Mouse (Mus musculus): Measurements from ENCODE around the gene Igdcc4. TPM values are rescaled to one million over a fixed set of nuclear protein-coding genes. Genes with fewer than 3 reads are reported as not detected.
"Not testable (repeated sequence)": the region's sequence is repeated elsewhere in the genome, so short reads cannot be mapped to it uniquely, and the experiment has no call there.

The Igdcc4 gene
- 15.1 and 17.8 TPM in 2 replicates for polyA plus RNA-seq (2015; fragmentation: Nextera tagmentation; extraction: Ambion mirVana)

DNA sequence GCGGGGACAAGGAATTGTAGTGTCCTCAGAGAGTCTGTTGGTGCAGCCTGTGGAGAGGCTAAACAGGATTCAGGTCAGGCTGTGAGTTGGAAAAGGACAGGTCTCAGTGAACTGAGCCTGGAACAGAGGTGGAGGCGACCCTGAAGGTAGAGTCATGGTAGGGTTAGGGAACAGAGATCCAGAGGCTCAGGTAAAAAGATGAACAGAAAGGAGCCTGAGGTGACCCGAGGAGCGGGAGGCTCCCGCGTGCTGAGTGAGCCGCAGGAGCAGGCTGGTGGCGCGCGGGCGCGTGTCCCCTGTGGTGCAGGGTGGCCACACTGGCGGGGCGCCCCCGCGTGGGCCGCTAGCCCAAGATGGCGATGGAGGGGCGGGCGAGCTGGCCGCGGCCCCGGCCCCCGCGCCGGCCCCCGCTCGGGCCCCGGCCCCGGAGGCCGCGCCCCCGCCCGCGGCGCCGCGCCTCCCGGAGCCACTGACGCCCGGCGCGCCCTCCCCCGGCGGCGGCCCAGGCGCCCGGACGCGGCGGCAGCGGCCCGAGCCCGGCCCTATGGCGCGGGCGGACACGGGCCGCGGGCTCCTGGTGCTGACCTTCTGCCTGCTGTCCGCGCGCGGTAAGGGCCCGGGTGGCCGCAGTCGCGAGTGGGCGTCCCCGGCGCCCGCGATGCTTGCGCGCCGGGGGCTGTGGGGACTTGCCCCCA is at the start of gene Igdcc4:
Gene Igdcc4 (plus strand): TSS at position 496 of the 695 bp plus-strand sequence.
- H3K27me3 ChIP-seq (replicated peaks), result no peaks in the 10 kb centered on the region
- peak; percentile 34; the same call in 1 of the 2 replicates for ATAC-seq (ENCODE audit: low FRiP score)
- peak within 1 kb of the TSS; percentile 63 for H3K4me3 ChIP-seq (replicated peaks)
- H3K9ac ChIP-seq (replicated peaks), result peak within 1 kb of the TSS; percentile 64
- 2% methylated on average over 32 of the region's 76 CpGs for WGBS
- H3K4me2 ChIP-seq, result peak within 1 kb of the TSS; percentile 96
- no peaks in the 10 kb centered on the region for H3K36me3 ChIP-seq
- H3K4me1 ChIP-seq, result peaks cover 29% of the 10 kb centered on the region
- H3K27ac ChIP-seq (replicated peaks), result peak within 1 kb of the TSS; percentile 82
- no peaks in the 10 kb centered on the region for H3K9me3 ChIP-seq (replicated peaks)

DNA sequence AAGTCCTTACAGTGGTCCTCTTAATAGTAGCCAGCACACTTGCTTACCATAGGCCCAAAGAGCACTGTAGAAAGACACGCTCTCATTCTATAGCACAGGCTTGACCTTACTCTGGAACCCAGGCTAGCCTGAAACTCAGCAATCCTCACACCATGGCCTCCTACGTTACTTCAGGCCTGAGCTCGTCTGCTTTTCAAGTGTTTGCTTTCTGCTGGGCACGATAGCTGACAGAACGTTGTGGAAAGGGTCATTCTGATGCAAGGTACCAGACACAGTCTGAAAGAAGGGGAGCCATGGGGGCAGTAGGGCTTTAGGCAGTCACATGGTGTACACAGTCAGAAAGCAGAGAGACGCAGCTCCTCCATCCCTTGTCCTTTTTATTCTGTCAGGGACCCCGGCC is 37.0 kb upstream of the Igdcc4 start:
- Histone ChIP-seq H3K27ac (replicated peaks) (no peak overlapping the region), H3K9me3 (replicated peaks) (no peaks in the 10 kb centered on the region), H3K9ac (replicated peaks) (no peak overlapping the region), H3K4me1 (no peaks in the 10 kb centered on the region), H3K4me2 (no peak overlapping the region), H3K36me3 (peaks cover 74% of the 10 kb centered on the region), H3K4me3 (replicated peaks) (no peak overlapping the region), H3K27me3 (replicated peaks) (no peaks in the 10 kb centered on the region)
- 91% methylated on average over 7 of the region's 7 CpGs for WGBS
- ATAC-seq (ENCODE audit: low FRiP score), result no peak

DNA sequence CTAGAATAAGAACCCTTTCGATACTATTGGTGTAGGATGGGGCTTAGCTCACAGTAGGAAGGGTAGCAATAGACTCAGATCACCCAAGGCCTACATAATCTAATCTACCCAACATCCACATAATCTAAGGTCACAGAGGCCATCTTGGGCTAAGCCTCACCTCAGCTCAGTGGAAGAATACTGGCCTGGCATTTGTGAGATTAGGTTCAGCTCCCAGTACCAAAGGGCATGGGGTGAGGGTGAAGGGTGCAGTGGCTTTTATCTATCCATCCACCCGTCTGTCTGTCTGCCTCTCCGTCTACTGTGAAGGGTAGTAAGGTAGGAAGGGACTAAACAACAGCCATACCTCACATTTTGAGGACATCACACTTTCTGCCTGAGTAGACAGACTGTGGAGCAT is 30.7 kb upstream of the Igdcc4 start:
- H3K36me3 ChIP-seq, result peaks cover 73% of the 10 kb centered on the region
- H3K4me2 ChIP-seq, result no peak overlapping the region
- no peaks in the 10 kb centered on the region for H3K9me3 ChIP-seq (replicated peaks)
- no peak overlapping the region for H3K27ac ChIP-seq (replicated peaks)
- no peak overlapping the region for H3K9ac ChIP-seq (replicated peaks)
- ATAC-seq (ENCODE audit: low FRiP score), result no peak
- H3K4me1 ChIP-seq, result no peaks in the 10 kb centered on the region; the same call in 1 of the 2 replicates
- 93% methylated on average over 3 of the region's 3 CpGs for WGBS
- H3K27me3 ChIP-seq (replicated peaks), result no peaks in the 10 kb centered on the region
- no peak overlapping the region for H3K4me3 ChIP-seq (replicated peaks)

DNA sequence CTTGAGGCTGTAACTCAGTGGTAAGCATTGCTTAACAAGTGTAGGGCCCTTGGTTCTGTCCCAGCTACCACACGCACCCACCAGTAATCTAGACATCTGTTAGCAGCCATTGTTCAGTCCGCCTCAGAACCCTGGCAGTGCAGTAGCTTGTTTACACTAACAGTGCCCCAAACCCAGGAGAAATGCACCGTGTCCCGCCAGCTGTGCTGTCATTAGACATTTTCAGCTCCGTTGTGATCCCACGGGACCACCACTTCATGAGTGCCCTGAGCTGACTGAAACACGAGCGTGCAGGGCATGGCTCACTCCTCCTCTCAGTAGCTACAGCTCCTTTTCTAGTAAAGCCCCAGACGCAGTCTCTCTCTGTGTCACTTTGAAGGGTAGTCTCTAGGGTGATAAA is 27.7 kb upstream of the Igdcc4 start:
- ATAC-seq (ENCODE audit: low FRiP score), result no peak
- Histone ChIP-seq H3K36me3 (peaks cover 77% of the 10 kb centered on the region), H3K9ac (replicated peaks) (no peak overlapping the region), H3K9me3 (replicated peaks) (no peaks in the 10 kb centered on the region), H3K27ac (replicated peaks) (no peak overlapping the region), H3K4me2 (no peak overlapping the region), H3K4me1 (no peaks in the 10 kb centered on the region; the same call in 1 of the 2 replicates), H3K4me3 (replicated peaks) (no peak overlapping the region), H3K27me3 (replicated peaks) (no peaks in the 10 kb centered on the region)
- 50% methylated on average over 9 of the region's 9 CpGs for WGBS

GRCm38 (mm10) chr9:65074251-65074650 is 27.0 kb upstream of the Igdcc4 start:
- H3K27ac ChIP-seq (replicated peaks), result no peak overlapping the region
- H3K36me3 ChIP-seq, result peaks cover 77% of the 10 kb centered on the region
- H3K4me3 ChIP-seq (replicated peaks), result no peak overlapping the region
- no peak overlapping the region for H3K9ac ChIP-seq (replicated peaks)
- no peaks in the 10 kb centered on the region for H3K27me3 ChIP-seq (replicated peaks)
- no peak for ATAC-seq (ENCODE audit: low FRiP score)
- H3K4me2 ChIP-seq, result no peak overlapping the region
- WGBS, result 89% methylated on average over 15 of the region's 15 CpGs
- no peaks in the 10 kb centered on the region for H3K9me3 ChIP-seq (replicated peaks)
- no peaks in the 10 kb centered on the region; the same call in 1 of the 2 replicates for H3K4me1 ChIP-seq

DNA sequence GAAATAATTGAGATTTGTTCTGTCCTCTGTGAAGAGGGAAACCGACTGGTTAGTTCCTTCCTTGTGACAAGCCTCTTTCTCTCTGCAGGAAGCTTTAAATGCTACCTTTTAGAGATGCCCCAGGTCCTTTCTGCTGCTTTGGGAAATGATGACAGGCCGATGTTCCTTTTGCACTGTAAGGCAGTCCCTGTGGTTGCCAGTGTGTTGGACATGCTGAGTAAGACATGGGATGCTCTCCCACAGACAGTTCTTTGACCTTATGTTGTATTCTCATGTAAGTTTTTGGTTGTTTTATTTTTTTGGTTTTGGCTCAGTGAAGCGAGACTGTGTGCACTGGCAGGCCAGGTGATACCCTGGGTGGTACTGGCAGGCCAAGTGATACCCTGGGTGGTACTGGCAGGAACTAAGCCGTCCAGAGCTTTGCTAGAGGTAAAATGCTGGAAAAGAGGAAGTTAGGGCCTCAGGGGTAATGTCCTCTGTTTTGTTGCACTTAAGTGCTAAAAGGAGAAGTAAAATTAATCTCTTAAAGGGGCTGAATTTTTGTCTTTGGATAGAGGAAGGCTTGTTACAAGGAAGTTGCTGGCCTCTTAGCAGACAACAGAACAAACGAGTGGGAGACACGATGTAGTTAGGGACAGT is 26.3 kb upstream of the Igdcc4 start:
- H3K27ac ChIP-seq (replicated peaks), result no peak overlapping the region
- no peaks in the 10 kb centered on the region for H3K27me3 ChIP-seq (replicated peaks)
- WGBS, result 91% methylated on average over 6 of the region's 6 CpGs
- no peaks in the 10 kb centered on the region; the same call in 1 of the 2 replicates for H3K4me1 ChIP-seq
- no peak for ATAC-seq (ENCODE audit: low FRiP score)
- no peak overlapping the region for H3K9ac ChIP-seq (replicated peaks)
- no peaks in the 10 kb centered on the region for H3K9me3 ChIP-seq (replicated peaks)
- peaks cover 77% of the 10 kb centered on the region for H3K36me3 ChIP-seq
- H3K4me3 ChIP-seq (replicated peaks), result no peak overlapping the region
- no peak overlapping the region for H3K4me2 ChIP-seq

- peaks cover 75% of the 10 kb centered on the region for H3K36me3 ChIP-seq
- H3K4me2 ChIP-seq, result no peak overlapping the region
- 93% methylated on average over 5 of the region's 5 CpGs for WGBS
- H3K4me3 ChIP-seq (replicated peaks), result no peak overlapping the region
- no peak for ATAC-seq (ENCODE audit: low FRiP score)
- H3K27ac ChIP-seq (replicated peaks), result no peak overlapping the region
- H3K9ac ChIP-seq (replicated peaks), result no peak overlapping the region
- no peaks in the 10 kb centered on the region for H3K9me3 ChIP-seq (replicated peaks)
- no peaks in the 10 kb centered on the region; the same call in 1 of the 2 replicates for H3K4me1 ChIP-seq
- H3K27me3 ChIP-seq (replicated peaks), result no peaks in the 10 kb centered on the region
These were observed 23.8 kb upstream of the Igdcc4 start for GRCm38 (mm10) chr9:65077536-65077935.

DNA sequence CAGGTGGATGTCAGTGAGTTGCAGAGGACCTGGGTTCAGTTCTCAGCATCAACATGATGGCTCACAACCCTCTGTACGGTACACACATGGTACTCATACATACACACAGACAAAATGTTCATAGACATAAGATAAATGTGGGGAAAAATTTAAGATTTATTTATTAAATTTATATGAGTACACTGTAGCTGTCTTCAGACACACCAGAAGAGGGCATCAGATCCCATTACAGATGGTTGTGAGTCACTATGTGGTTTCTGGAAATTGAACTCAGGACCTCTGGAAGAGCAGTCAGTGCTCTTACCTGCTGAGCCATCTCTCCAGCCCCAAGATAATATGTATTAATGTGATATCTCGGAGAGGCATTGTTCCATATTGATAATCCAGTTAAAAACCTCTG is 21.1 kb upstream of the Igdcc4 start:
- H3K27me3 ChIP-seq (replicated peaks); H3K9ac ChIP-seq (replicated peaks); H3K27ac ChIP-seq (replicated peaks); ATAC-seq (ENCODE audit: low FRiP score); H3K9me3 ChIP-seq (replicated peaks); H3K4me3 ChIP-seq (replicated peaks); H3K4me2 ChIP-seq; H3K4me1 ChIP-seq: not testable (repeated sequence)
- peaks cover 74% of the 10 kb centered on the region for H3K36me3 ChIP-seq
- 97% methylated on average over 2 of the region's 2 CpGs for WGBS

GRCm38 (mm10) chr9:65083075-65083765 is 18.1 kb upstream of the Igdcc4 start:
- Histone ChIP-seq H3K36me3 (peaks cover 45% of the 10 kb centered on the region), H3K4me1 (no peaks in the 10 kb centered on the region), H3K9ac (replicated peaks) (no peak overlapping the region), H3K4me2 (no peak overlapping the region), H3K27ac (replicated peaks) (no peak overlapping the region), H3K9me3 (replicated peaks) (no peaks in the 10 kb centered on the region), H3K4me3 (replicated peaks) (no peak overlapping the region), H3K27me3 (replicated peaks) (no peaks in the 10 kb centered on the region)
- WGBS, result 89% methylated on average over 18 of the region's 18 CpGs
- no peak for ATAC-seq (ENCODE audit: low FRiP score)

DNA sequence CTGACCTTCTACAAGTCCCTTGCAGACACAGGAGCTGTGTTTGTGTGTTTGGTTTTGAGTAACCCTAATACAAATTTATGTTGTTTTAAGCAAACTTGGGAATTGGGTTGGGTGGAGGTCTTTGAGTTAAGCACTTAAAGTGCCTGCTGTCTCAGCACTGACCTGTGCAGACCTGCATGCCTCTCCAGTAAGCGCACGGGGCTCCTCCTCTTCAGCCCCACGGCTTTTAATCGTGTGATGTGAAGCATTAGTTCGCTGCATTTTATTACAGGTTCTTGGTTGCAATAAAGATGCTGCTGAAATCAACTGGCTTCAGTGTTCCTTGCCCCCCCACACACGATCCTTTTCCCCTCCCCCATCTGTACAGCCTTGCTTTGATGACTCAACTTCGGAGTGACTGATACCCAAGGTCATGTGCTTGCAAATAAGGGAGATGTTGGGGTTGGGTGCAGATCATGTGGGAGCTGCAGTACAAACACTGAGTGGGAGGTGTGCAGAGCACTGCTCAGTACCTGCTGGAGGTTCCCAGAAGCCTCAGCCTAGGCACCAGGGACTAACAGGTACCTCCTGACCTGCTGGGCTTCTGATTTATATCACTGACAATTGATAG is 17.0 kb upstream of the Igdcc4 start:
- Histone ChIP-seq H3K9me3 (replicated peaks) (no peaks in the 10 kb centered on the region), H3K9ac (replicated peaks) (no peak overlapping the region), H3K4me2 (no peak overlapping the region), H3K27ac (replicated peaks) (no peak overlapping the region), H3K27me3 (replicated peaks) (no peaks in the 10 kb centered on the region), H3K4me3 (replicated peaks) (no peak overlapping the region), H3K36me3 (peaks cover 34% of the 10 kb centered on the region), H3K4me1 (no peaks in the 10 kb centered on the region)
- ATAC-seq (ENCODE audit: low FRiP score), result no peak
- 78% methylated on average over 7 of the region's 7 CpGs for WGBS

- Histone ChIP-seq H3K9ac (replicated peaks) (no peak overlapping the region), H3K27ac (replicated peaks) (no peak overlapping the region), H3K4me1 (no peaks in the 10 kb centered on the region), H3K9me3 (replicated peaks) (no peaks in the 10 kb centered on the region), H3K36me3 (peaks cover 27% of the 10 kb centered on the region), H3K27me3 (replicated peaks) (no peaks in the 10 kb centered on the region), H3K4me3 (replicated peaks) (no peak overlapping the region), H3K4me2 (no peak overlapping the region)
- no peak for ATAC-seq (ENCODE audit: low FRiP score)
- 98% methylated on average over 1 of the region's 1 CpGs for WGBS
These were observed 16.0 kb upstream of the Igdcc4 start for GRCm38 (mm10) chr9:65085270-65085669.

Data from neural tube, embryonic 15.5 days (tissue).